Mouse (Mus musculus): Measurements from ENCODE around the gene Tmem117.

Gene Tmem117

DNA sequence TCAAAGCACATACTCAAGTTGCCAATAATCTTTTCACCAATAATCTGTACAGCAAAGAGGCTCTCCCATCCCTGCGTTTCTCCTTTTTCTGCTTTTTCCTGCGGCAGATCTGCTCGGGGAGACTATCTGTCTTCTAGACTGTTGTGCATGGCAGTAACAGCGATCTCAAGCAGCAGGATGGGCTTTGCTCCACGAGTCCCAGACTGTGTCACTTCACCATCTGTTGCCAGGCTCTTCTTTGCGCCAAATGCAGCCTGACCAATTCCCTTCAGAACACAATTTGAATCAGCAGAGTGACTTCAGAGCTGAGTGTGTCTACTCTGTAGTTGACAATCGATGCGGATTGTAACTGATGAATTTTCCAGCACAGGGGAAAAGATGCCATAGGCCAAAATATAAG is 415.0 kb downstream of the Tmem117 start:
- no peak for DNase-seq

DNA sequence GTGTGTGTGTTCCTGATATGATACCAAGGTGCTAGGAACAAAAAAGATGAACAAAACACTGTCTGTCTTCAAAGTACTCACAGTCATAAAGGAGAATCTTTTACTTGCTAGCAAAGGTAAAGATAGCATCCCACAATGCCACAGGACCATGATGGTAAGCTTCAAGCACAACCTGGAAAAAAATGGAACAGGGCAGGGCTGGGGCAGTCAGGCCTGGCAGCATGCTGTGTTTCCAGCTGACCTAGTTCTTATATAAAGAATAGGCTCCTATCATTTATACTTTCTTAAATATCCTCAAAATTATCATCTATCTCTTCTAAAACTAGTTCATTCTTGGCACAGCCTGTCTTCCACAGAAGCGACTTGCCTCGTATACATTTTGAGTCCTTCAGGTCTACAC is 418.5 kb downstream of the Tmem117 start:
- no peak for DNase-seq

DNA sequence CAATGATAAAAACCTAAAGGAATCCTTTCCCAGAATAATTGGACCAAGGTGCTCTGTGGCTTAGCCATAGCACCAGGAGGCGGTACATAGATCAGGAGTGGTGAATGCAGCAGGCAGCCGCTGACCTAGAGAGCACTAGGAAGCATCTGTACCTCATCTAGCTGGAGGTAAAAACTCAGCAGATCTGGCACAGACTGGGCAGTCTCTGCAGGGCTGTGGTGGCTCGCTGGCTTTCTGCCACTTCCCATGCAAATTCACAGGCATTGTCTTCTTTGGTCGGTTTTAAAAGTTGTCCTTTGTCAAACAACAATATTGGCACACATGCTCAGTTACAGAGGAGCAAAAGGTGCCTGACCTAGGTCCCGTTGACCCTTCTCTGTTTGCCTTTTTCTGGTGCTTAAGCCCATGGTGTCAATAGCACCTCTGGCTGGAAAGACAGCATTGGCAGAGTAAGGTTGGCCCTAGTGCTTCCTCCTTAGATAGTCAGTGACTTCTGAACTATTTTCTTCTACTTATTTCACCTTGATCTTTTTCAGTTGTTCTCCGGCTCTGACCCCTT is 420.2 kb downstream of the Tmem117 start:
- DNase-seq = no peak

DNA sequence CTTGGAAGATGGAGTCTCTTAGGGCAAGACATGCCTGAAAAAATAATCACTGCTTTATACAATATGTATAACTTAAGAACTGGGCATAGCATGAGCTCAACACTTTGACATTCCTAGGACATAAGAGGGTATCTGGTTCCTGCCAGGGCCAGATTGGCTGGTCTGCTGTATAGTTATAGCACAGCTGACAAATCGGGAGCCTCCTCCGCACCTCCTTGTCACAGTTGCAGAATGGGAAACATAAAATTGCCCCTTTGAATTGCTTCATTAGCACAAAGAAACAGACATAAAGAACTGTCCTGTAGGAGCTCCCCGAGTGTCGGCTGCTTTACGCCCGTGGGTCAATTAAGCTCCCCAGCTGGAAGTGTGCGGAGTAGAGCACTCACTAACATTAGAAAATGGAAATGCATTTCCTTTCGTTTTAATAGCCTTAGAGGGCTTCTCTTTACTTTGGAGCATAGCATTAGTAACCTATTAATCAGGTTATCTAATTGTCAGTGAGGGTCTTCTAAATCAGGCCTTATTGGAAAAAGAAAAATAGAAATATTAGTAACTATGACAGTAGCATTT is 426.1 kb downstream of the Tmem117 start:
- no peak for DNase-seq

- DNase-seq = no peak
These were observed 439.0 kb downstream of the Tmem117 start for GRCm38 (mm10) chr15:95068023-95068422.

DNA sequence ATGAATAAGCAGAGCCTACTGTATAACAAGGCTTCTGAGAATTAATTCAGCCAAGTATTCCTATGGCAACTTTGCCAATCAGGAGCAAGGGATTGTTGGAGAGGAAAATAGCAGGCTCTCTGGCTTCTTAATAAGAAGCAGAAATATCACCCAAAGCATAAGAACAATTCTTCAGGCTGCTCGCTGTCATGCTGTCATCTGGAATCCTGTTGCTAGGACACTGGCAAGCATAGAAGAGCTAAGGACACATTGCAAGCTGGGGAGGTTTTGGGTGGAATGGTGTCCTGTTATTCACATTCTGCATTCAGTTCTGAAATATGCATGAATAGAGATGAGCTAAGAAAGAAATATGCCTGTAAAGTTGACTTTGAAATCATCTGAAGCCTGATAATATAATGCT is 439.8 kb downstream of the Tmem117 start:
- no peak for DNase-seq

DNA sequence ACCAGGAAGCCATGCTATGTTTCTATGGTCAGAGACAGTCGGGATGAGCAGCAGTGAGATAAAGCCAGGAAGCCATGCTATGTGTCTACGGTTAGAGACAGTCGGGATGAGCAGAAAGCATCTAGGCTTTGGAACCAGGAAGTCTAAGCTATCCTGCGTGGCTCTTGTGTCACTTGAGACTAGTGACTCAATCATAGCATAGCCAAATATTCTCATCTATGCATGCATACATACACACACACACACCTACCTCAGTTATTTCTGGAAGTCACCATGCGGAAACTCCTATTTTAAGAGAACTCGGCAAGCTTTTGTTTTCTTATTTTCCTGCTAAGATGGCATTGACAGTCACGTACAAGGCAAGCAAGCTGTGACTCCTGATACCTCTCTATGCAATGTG is 441.8 kb downstream of the Tmem117 start:
- DNase-seq = no peak

DNA sequence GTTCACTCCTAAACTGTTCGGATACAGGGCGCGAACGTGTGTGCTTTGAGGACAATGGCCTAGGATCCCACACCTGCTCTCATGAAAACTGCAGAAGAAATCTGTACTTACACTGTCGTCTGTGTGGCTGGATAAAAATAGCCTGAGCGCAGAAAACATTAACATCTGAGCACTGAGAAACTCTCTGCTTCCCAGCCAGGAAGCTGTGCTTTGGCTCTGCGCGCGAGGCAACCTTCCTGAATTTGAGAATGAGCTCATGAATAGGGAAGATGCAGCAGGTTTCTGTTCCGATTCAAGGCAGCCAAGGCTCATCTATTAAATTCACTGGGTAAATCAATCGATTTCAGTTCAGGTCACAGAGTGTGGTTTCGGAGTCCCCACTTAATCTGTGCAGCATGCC is 446.3 kb downstream of the Tmem117 start:
- no peak for DNase-seq

GRCm38 (mm10) chr15:95081654-95082053 is 452.6 kb downstream of the Tmem117 start:
- DNase-seq = no peak

DNA sequence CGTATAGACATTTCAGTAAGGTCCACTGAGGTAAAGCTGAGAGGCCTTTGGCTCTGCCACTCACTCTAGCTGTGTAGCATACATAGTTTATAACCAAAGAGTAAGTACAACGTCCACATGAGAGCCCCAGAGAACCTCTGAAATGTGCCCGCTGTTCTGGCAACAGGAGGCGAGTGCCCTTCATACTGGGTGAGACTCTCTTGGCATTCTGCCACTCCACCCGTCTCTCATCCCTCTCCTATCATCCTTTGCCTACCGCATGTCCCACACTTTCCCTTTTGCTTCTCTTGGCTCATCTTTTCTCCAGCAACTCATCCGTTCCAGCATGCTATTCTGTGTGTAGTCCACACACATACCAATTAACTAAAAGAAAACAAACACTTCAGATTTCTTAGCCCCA is 456.9 kb downstream of the Tmem117 start:
- DNase-seq = peak in 1 of 2 experiments; percentile 1

GRCm38 (mm10) chr15:95100133-95100532 is 471.1 kb downstream of the Tmem117 start:
- DNase-seq = no peak

GRCm38 (mm10) chr15:95101522-95101921 is 472.5 kb downstream of the Tmem117 start:
- no peak for DNase-seq

GRCm38 (mm10) chr15:95107246-95107809 is 478.3 kb downstream of the Tmem117 start:
- no peak for DNase-seq

GRCm38 (mm10) chr15:95108626-95109025 is 479.6 kb downstream of the Tmem117 start:
- DNase-seq = no peak

- DNase-seq = no peak
These were observed 502.4 kb downstream of the Tmem117 start for GRCm38 (mm10) chr15:95131401-95131800.

DNA sequence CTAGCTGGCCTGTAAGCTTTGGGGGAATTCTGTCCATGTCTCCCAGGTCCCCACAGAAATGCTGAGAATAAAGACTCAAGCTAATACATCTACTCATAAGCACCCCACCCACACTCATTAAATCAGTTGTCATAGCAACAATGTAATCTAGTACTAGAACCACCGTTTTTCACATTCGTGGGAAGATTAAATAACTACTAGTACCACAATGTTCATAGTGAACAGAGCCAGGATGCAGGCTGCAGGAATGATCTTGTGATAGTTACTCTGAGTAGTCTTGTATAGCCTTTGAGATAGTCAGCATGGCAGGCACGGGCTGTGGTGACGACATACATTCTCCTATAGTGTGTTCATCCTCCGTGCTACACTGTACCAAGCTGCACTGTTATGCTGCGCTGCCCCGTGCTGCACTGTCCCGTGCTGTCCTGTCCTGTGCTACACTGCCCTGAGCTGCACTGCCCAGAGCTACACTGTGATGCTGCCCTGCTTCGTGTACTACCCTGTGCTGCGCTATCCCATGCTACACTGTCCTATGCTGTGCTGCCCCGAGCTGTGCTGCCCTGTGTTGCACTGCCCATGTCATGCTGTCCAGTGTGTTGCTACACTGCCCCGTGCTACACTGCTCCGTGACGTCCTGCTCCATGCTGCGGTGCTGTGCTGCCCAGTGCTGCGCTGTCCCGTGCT is 507.0 kb downstream of the Tmem117 start:
- no peak for DNase-seq

- no peak for DNase-seq
These were observed 508.2 kb downstream of the Tmem117 start for GRCm38 (mm10) chr15:95137018-95137810.

DNA sequence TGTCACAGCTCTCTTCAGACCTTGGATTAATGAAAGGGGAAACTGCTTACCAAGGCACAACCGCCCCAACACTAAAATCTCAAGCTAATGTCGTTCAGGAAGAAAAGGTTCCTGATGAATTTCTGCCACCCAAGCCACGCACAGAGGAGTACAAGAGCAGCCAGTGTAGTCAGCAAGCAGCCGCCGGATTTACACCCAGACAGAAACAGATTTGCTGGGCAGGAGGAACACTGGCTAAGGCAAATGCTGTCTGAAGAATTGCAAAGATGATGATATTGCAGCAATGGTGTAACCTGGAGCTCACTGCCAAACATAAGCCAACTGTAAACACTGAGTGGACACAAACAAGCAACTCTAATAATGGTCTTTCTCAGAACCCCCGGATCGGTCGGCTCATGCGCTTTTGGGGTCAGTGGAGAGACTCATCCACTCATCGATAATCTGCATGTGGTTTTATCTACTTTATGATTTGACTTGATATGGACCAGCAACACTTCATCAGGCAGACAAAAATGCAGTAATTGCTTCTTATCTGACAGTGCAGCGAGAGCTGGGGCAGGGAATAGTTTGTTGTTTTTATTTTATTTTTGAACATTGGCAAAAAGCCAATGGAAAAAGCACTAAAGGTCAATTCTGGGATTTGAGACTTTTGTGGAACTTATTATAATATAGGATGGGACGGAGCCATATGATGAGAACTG is 509.8 kb downstream of the Tmem117 start:
- DNase-seq = no peak

DNA sequence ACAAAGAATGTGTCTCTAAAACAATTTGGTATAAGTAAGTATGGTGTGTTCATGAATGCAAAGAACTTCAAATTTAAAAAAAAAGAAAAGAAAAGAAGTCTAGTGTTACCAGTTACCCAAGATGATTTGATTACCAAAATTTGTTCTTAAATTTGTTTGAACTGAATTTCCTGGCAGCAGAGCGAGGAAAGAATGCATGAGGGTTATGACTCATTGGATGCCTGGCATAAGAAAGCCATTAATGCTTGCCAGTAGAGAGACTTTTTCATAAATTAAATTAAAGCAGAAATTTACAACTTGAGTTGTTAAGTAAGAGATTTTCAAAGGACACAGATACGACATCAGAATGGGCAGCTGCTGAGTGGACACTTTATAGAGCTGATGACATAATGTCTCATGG is 515.1 kb downstream of the Tmem117 start:
- DNase-seq = no peak

GRCm38 (mm10) chr15:95145118-95145517 is 516.1 kb downstream of the Tmem117 start:
- no peak for DNase-seq
